Mouse (Mus musculus) thymus, postnatal 14 days (tissue): ENCODE measurements at regions not wholly inside any gene's neighbourhood (a gene's known extent, or its start where the extent isn't known, plus 50 kb on each side); places are given as distances from the start of the nearest gene placed in this dataset.

Experiments used
- DNase-seq: peaks from one replicate; pipeline ENCODE4 v3.0.0; 2021

DNA sequence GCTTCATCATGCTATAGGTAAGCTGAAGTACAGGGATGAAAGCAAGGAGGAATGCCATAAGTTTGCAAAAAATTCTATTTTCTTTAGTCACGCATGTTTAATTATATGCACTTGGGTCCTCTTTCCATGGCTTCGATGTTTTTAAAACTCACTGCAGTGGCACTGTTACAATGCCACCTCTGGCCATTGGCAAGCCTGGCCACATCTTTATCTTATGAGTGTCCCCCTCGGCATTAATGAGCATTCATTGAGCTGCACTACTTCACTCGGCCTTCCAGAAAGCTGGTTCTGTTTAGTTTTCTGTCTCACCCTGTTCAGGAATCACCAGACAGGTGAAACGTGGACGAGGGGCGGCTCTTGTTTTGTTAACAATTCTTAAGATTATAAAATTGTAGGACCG, 79.7 kb upstream of the Dnajc24 start:
- DNase-seq, result no peak

DNA sequence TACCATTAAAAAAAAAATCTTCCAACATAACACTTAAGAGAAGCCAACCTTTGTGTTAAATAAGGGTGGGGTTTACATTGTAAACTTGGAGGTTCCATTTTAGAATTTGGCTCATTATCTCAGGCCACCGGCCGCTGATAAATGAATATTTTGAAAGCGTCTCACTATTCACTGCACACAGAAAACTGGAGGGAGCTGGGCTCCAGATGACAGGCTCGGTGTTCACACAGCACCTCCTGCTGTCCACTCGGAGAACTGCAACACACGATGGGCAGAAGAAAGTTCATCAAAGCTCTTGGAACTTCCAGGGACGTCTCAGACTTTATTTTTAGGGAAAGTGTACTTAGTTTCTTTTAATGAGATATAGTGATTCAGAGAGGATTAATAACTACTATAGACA, 78.6 kb upstream of the Dnajc24 start:
- peak; percentile 35 for DNase-seq

DNA sequence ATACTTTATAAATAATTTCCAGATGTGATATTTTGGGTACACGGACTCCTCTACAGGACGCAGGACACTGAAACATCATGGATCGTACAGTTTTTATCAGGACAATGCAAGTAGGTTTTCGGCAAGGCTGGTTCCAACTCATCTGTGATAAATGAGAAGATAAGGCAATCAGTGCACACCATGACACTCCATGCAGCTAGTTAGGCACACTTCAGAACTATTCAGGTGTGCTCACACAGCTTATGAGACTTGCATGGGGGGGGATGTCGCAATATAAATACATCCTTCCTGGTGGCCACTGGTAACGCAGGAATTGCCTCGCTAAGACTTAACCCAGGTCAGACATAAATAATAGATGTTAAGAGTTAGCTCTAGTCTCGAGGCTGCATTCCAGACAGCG, 77.3 kb upstream of the Dnajc24 start:
- DNase-seq, result no peak

DNA sequence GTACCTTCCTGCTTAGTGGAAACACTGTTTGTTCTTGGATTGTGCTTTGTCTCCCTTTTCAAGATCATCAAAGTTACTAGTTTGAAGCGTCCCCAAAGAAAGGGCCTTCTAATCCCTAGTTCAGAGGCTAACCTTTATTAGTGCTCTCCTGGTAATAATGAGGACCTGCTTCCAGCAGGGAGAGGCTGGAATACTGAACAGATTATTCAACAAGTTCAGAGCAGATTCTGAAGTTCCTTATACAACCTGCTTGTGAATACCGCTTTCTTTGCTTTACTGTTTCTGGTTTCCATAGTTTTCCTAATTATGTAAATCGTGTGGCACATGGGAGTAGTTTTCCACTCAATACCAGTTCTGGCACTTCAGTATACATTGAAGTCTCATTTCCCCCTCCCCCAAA, 75.2 kb upstream of the Dnajc24 start:
- no peak for DNase-seq

DNA sequence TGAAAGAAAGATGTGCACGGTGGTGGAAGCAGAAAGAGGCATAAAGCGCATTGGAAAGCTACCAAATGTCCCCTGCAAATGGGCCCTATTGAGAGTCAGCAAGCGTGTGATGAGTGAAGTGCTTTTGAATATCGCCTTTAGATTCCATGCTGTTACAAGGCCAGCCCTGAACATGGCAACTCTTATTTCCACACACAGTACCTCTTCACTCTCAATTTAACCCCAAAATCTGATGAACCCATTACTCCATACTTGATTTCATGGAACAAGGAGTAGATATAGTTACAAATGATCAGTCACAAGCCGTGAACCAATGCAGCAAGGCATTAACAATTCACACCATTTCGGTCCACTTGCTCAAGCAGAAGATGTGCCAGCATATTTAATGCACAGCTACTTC, 71.1 kb upstream of the Dnajc24 start:
- no peak for DNase-seq

DNA sequence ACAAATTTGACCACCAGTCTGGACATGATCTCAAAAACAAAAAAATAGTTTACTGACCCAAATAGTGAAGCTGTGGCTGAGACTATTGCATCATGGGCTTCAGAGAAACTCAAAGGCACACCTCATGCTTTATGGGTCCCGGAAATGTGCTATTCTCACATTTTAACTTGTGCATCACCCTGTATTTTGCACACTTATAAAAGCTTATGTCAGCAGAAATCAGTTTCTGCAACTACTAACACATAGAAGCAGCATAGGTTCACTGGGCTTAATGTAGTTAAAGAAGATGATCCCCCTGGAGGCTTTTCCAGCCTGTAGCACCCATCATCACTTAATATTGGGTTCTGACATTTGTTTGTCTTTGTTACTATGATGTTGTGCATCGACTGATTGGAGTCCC, 61.0 kb upstream of the Dnajc24 start:
- no peak for DNase-seq
